Mouse (Mus musculus) lung, postnatal 0 days (tissue): ENCODE measurements around the gene Ddah1.

ENCODE experiments used
- CTCF ChIP-seq: IDR thresholded peaks from 2 replicates; pipeline ENCODE4 v1.5.1; 2016; ENCODE audit warnings: antibody characterized with exemption, mild to moderate bottlenecking
- EP300 ChIP-seq: IDR thresholded peaks from 2 replicates; pipeline ENCODE4 v1.6.1; 2016; ENCODE audit warnings: antibody characterized with exemption, mild to moderate bottlenecking, control low read depth

GRCm38 (mm10) chr3:145756457-145756856 is 2.0 kb upstream of the Ddah1 start:
- TF ChIP-seq CTCF: no peak
- no peak for TF ChIP-seq EP300
